Mouse (Mus musculus): ENCODE measurements at regions not wholly inside any gene's neighbourhood (a gene's known extent, or its start where the extent isn't known, plus 50 kb on each side); places are given as distances from the start of the nearest gene placed in this dataset.

GRCm38 (mm10) chr2:131753436-131753835 is 106.1 kb downstream of the Erv3 start:
- TF ChIP-seq POLR2A (IDR thresholded peaks at IDR 0.05; ENCODE audit: low read depth, low read length): no peak
- no peak for TF ChIP-seq CTCF (conservative IDR thresholded peaks at IDR 0.05; ENCODE audit: insufficient read depth, insufficient read length, low read depth, low read length)
